Mouse (Mus musculus) neural tube, embryonic 11.5 days (tissue): Measurements from ENCODE around the gene Nek11. TPM values are rescaled to one million over a fixed set of nuclear protein-coding genes. Genes with fewer than 3 reads are reported as not detected.
"Not testable (repeated sequence)": the region's sequence is repeated elsewhere in the genome, so short reads cannot be mapped to it uniquely, and the experiment has no call there.

Source experiments
- ATAC-seq: fragments of 200-750 bp; cut with Nextera tagmentation; 2 replicates; pipeline ENCODE4 v1.8.0; 2017; ENCODE audit warnings: moderate number of reproducible peaks, mild to moderate bottlenecking, moderate TSS enrichment, moderate library complexity; ENCODE audit not compliant: insufficient read depth, low FRiP score, low TSS enrichment
- DNase-seq: peaks from one replicate; pipeline ENCODE4 v3.0.0-alpha.2; 2015; ENCODE audit warnings: low spot score
- H3K27ac ChIP-seq: fragments of 300-500 bp; sonication (generic); 2 replicates; pipeline ENCODE4 v1.5.1; 2014; ENCODE audit warnings: low read depth, mild to moderate bottlenecking, low read length
- H3K27me3 ChIP-seq: fragments of 300-500 bp; sonication (generic); 2 replicates; pipeline ENCODE4 v1.6.1; 2014; ENCODE audit warnings: mild to moderate bottlenecking, low read length, mixed read lengths; ENCODE audit not compliant: control insufficient read depth, insufficient read depth
- H3K36me3 ChIP-seq: fragments of 300-500 bp; sonication (generic); 2 replicates; pipeline ENCODE4 v1.6.1; 2014; ENCODE audit warnings: mild to moderate bottlenecking, low read length, moderate library complexity, mixed read lengths; ENCODE audit not compliant: control insufficient read depth, insufficient read depth
- H3K4me1 ChIP-seq: fragments of 300-500 bp; sonication (generic); 2 replicates; pipeline ENCODE4 v1.6.1; 2014; ENCODE audit warnings: low read length, mixed read lengths; ENCODE audit not compliant: control insufficient read depth, insufficient read depth
- H3K4me2 ChIP-seq: fragments of 300-500 bp; sonication (generic); 2 replicates; pipeline ENCODE4 v1.6.1; 2014; ENCODE audit warnings: low read depth, mild to moderate bottlenecking, moderate library complexity
- H3K4me3 ChIP-seq: fragments of 300-500 bp; sonication (generic); 2 replicates; pipeline ENCODE4 v1.5.1; 2014; ENCODE audit warnings: low read depth, low read length
- H3K9ac ChIP-seq: fragments of 300-500 bp; sonication (generic); 2 replicates; pipeline ENCODE4 v1.6.1; 2014; ENCODE audit warnings: mild to moderate bottlenecking, low read length
- H3K9me3 ChIP-seq: fragments of 300-500 bp; sonication (generic); 2 replicates; pipeline ENCODE4 v1.6.1; 2016; ENCODE audit warnings: low read length; ENCODE audit not compliant: control insufficient read depth
- WGBS: fragments of 180-500 bp; shearing (Covaris S2); extraction: QIAGEN DNeasy Blood & Tissue Kit; methylation state at CpG from one replicate; pipeline ENCODE4 v1.1.7; 2014; 5-methylcytosine and 5-hydroxymethylcytosine counted together
- polyA plus RNA-seq: library from polyadenylated mRNA; unstranded; fragments of >200 nt; fragmentation: Nextera tagmentation; extraction: Ambion mirVana; gene quantifications from 2 replicates; pipeline ENCODE4 v1.2.1, GENCODE M21; 2014

The Nek11 gene
- polyA plus RNA-seq, 1 experiment from 2014 or later = 0.54 TPM

GRCm38 (mm10) chr9:105139204-105139603 is 256.1 kb downstream of the Nek11 start:
- Histone ChIP-seq H3K27me3 (no peaks in the 10 kb centered on the region), H3K9ac (no peak overlapping the region), H3K4me2 (no peak overlapping the region), H3K4me1 (no peaks in the 10 kb centered on the region), H3K9me3 (no peaks in the 10 kb centered on the region), H3K27ac (no peak overlapping the region), H3K36me3 (no peaks in the 10 kb centered on the region), H3K4me3 (no peak overlapping the region)
- DNase-seq = no peak
- ATAC-seq = no peak
- WGBS = 83% methylated on average over 6 of the region's 6 CpGs

GRCm38 (mm10) chr9:105136404-105136803 is 258.9 kb downstream of the Nek11 start:
- no peak overlapping the region for H3K4me3 ChIP-seq
- DNase-seq (no peak), ATAC-seq (no peak)
- H3K4me2 ChIP-seq = no peak overlapping the region
- H3K27ac ChIP-seq = no peak overlapping the region
- 24% methylated on average over 1 of the region's 1 CpGs for WGBS
- no peaks in the 10 kb centered on the region for H3K4me1 ChIP-seq
- H3K27me3 ChIP-seq = no peaks in the 10 kb centered on the region
- H3K36me3 ChIP-seq = no peaks in the 10 kb centered on the region
- H3K9me3 ChIP-seq = no peaks in the 10 kb centered on the region
- no peak overlapping the region for H3K9ac ChIP-seq

- Histone ChIP-seq H3K36me3 (no peaks in the 10 kb centered on the region), H3K27ac (no peak overlapping the region), H3K4me1 (no peaks in the 10 kb centered on the region), H3K4me2 (no peak overlapping the region), H3K9me3 (no peaks in the 10 kb centered on the region), H3K4me3 (no peak overlapping the region), H3K27me3 (no peaks in the 10 kb centered on the region), H3K9ac (no peak overlapping the region)
- ATAC-seq (no peak), DNase-seq (no peak)
- WGBS = 89% methylated on average over 5 of the region's 5 CpGs
Measured at GRCm38 (mm10) chr9:105134536-105134935, 260.8 kb downstream of the Nek11 start.

- Histone ChIP-seq H3K27me3 (no peaks in the 10 kb centered on the region), H3K4me1 (no peaks in the 10 kb centered on the region), H3K4me2 (peak overlapping the region; percentile 89), H3K36me3 (no peaks in the 10 kb centered on the region), H3K4me3 (peak overlapping the region; percentile 66), H3K9me3 (no peaks in the 10 kb centered on the region), H3K9ac (peak overlapping the region; percentile 81; the same call in 1 of the 2 replicates), H3K27ac (no peak overlapping the region; the same call in 1 of the 2 replicates)
- 24% methylated on average over 5 of the region's 5 CpGs for WGBS
- DNase-seq (no peak), ATAC-seq (peak; percentile 25; the same call in 1 of the 2 replicates)
Measured at GRCm38 (mm10) chr9:105132002-105132367, 263.3 kb downstream of the Nek11 start.

GRCm38 (mm10) chr9:105131253-105132001 is 263.9 kb downstream of the Nek11 start, which contains the start of gene Nudt16:
Gene Nudt16, minus strand, starts transcription at chr9:105131824.
- Histone ChIP-seq H3K4me2 (peak within 1 kb of the TSS; percentile 89), H3K4me1 (no peaks in the 10 kb centered on the region), H3K9me3 (no peaks in the 10 kb centered on the region), H3K36me3 (no peaks in the 10 kb centered on the region), H3K27ac (peak within 1 kb of the TSS; percentile 49), H3K4me3 (peak within 1 kb of the TSS; percentile 66), H3K27me3 (no peaks in the 10 kb centered on the region), H3K9ac (peak within 1 kb of the TSS; percentile 81)
- under 1% methylated on average over 60 of the region's 60 CpGs for WGBS
- DNase-seq (peak; percentile 92), ATAC-seq (peak; percentile 98)

- DNase-seq (no peak), ATAC-seq (no peak)
- H3K9me3 ChIP-seq = no peaks in the 10 kb centered on the region
- no peak overlapping the region for H3K27ac ChIP-seq
- no peak overlapping the region for H3K4me2 ChIP-seq
- H3K36me3 ChIP-seq = no peaks in the 10 kb centered on the region
- H3K27me3 ChIP-seq = no peaks in the 10 kb centered on the region
- no peak overlapping the region; the same call in 1 of the 2 replicates for H3K9ac ChIP-seq
- no peaks in the 10 kb centered on the region for H3K4me1 ChIP-seq
- 92% methylated on average over 8 of the region's 8 CpGs for WGBS
- no peak overlapping the region for H3K4me3 ChIP-seq
Measured at GRCm38 (mm10) chr9:105130331-105130730, 265.0 kb downstream of the Nek11 start.

- H3K9me3 ChIP-seq, DNase-seq, H3K27me3 ChIP-seq, H3K4me1 ChIP-seq, ATAC-seq, H3K9ac ChIP-seq, H3K4me2 ChIP-seq, H3K4me3 ChIP-seq, H3K27ac ChIP-seq, H3K36me3 ChIP-seq: not testable (repeated sequence)
- 80% methylated on average over 3 of the region's 3 CpGs for WGBS
Measured at GRCm38 (mm10) chr9:105125206-105125605, 270.1 kb downstream of the Nek11 start.
